Mouse (Mus musculus): ENCODE measurements around the gene Cntn5. TPM values are rescaled to one million over a fixed set of nuclear protein-coding genes. Genes with fewer than 3 reads are reported as not detected.

Cntn5 gene
- polyA plus RNA-seq, 1 experiment from 2014 or later, result 0.28 TPM

GRCm38 (mm10) chr9:10471484-10472125 lies 433.0 kb downstream of the Cntn5 start:
- no peaks in the 10 kb centered on the region for H3K36me3 ChIP-seq (replicated peaks; ENCODE audit: control insufficient read depth, insufficient read depth, low read depth, low read length)
- H3K27me3 ChIP-seq (ENCODE audit: control insufficient read depth, insufficient read depth, low read length), result no peaks in the 10 kb centered on the region
- H3K9me3 ChIP-seq (replicated peaks; ENCODE audit: control insufficient read depth, low read length), result no peaks in the 10 kb centered on the region
- ATAC-seq (replicated peaks; ENCODE audit: insufficient number of reproducible peaks, low FRiP score, low TSS enrichment, low read depth) (no peak), DNase-seq (ENCODE audit: low spot score) (no peak)
- no peak overlapping the region for H3K4me2 ChIP-seq (ENCODE audit: low read depth, low read length)
- WGBS, result 61% methylated on average over 4 of the region's 4 CpGs
- no peak overlapping the region for H3K9ac ChIP-seq (replicated peaks; ENCODE audit: low read length)
- no peaks in the 10 kb centered on the region for H3K4me1 ChIP-seq (ENCODE audit: control insufficient read depth, insufficient read depth, low read length)
- H3K27ac ChIP-seq (replicated peaks; ENCODE audit: low read depth, low read length), result no peak overlapping the region
- no peak overlapping the region for H3K4me3 ChIP-seq (ENCODE audit: low read depth, low read length)

- no peak overlapping the region for H3K27ac ChIP-seq (replicated peaks; ENCODE audit: low read depth, low read length)
Measured at GRCm38 (mm10) chr9:10464758-10465157, 439.8 kb downstream of the Cntn5 start.

GRCm38 (mm10) chr9:10457900-10458299 lies 446.7 kb downstream of the Cntn5 start:
- Histone ChIP-seq H3K27me3 (ENCODE audit: control insufficient read depth, insufficient read depth, low read length) (no peaks in the 10 kb centered on the region), H3K27ac (replicated peaks; ENCODE audit: low read depth, low read length) (no peak overlapping the region), H3K9me3 (replicated peaks; ENCODE audit: control insufficient read depth, low read length) (no peaks in the 10 kb centered on the region), H3K4me1 (ENCODE audit: control insufficient read depth, insufficient read depth, low read length) (no peaks in the 10 kb centered on the region), H3K9ac (replicated peaks; ENCODE audit: low read length) (no peak overlapping the region), H3K36me3 (replicated peaks; ENCODE audit: control insufficient read depth, insufficient read depth, low read depth, low read length) (no peaks in the 10 kb centered on the region), H3K4me2 (ENCODE audit: low read depth, low read length) (no peak overlapping the region), H3K4me3 (ENCODE audit: low read depth, low read length) (no peak overlapping the region)
- 43% methylated on average over 3 of the region's 3 CpGs for WGBS
- DNase-seq (ENCODE audit: low spot score) (no peak), ATAC-seq (replicated peaks; ENCODE audit: insufficient number of reproducible peaks, low FRiP score, low TSS enrichment, low read depth) (no peak)

More at GRCm38 (mm10) chr9:10464758-10465157, 439.8 kb downstream of the Cntn5 start:
- no peaks in the 10 kb centered on the region for H3K9me3 ChIP-seq (replicated peaks; ENCODE audit: control insufficient read depth, low read length)
- no peaks in the 10 kb centered on the region for H3K4me1 ChIP-seq (ENCODE audit: control insufficient read depth, insufficient read depth, low read length)
- H3K4me2 ChIP-seq (ENCODE audit: low read depth, low read length), result no peak overlapping the region
- H3K36me3 ChIP-seq (replicated peaks; ENCODE audit: control insufficient read depth, insufficient read depth, low read depth, low read length), result no peaks in the 10 kb centered on the region
- no peak for ATAC-seq (replicated peaks; ENCODE audit: insufficient number of reproducible peaks, low FRiP score, low TSS enrichment, low read depth)
- H3K4me3 ChIP-seq (ENCODE audit: low read depth, low read length), result no peak overlapping the region
- H3K27me3 ChIP-seq (ENCODE audit: control insufficient read depth, insufficient read depth, low read length), result no peaks in the 10 kb centered on the region
- H3K9ac ChIP-seq (replicated peaks; ENCODE audit: low read length), result no peak overlapping the region
- DNase-seq (ENCODE audit: low spot score), result no peak

GRCm38 (mm10) chr9:10448987-10449563 lies 455.5 kb downstream of the Cntn5 start:
- WGBS, result 72% methylated on average over 3 of the region's 3 CpGs
- no peak overlapping the region for H3K4me3 ChIP-seq (ENCODE audit: low read depth, low read length)
- no peak overlapping the region for H3K9ac ChIP-seq (replicated peaks; ENCODE audit: low read length)
- H3K27ac ChIP-seq (replicated peaks; ENCODE audit: low read depth, low read length), result no peak overlapping the region
- no peaks in the 10 kb centered on the region for H3K36me3 ChIP-seq (replicated peaks; ENCODE audit: control insufficient read depth, insufficient read depth, low read depth, low read length)
- DNase-seq (ENCODE audit: low spot score), result no peak
- H3K9me3 ChIP-seq (replicated peaks; ENCODE audit: control insufficient read depth, low read length), result no peaks in the 10 kb centered on the region
- no peaks in the 10 kb centered on the region for H3K27me3 ChIP-seq (ENCODE audit: control insufficient read depth, insufficient read depth, low read length)
- no peaks in the 10 kb centered on the region for H3K4me1 ChIP-seq (ENCODE audit: control insufficient read depth, insufficient read depth, low read length)
- no peak overlapping the region for H3K4me2 ChIP-seq (ENCODE audit: low read depth, low read length)
- ATAC-seq (replicated peaks; ENCODE audit: insufficient number of reproducible peaks, low FRiP score, low TSS enrichment, low read depth), result no peak

- H3K9me3 ChIP-seq (replicated peaks; ENCODE audit: control insufficient read depth, low read length), result no peaks in the 10 kb centered on the region
- DNase-seq (ENCODE audit: low spot score), result no peak
- no peak overlapping the region for H3K9ac ChIP-seq (replicated peaks; ENCODE audit: low read length)
- ATAC-seq (replicated peaks; ENCODE audit: insufficient number of reproducible peaks, low FRiP score, low TSS enrichment, low read depth), result no peak
- no peaks in the 10 kb centered on the region for H3K4me1 ChIP-seq (ENCODE audit: control insufficient read depth, insufficient read depth, low read length)
- H3K4me3 ChIP-seq (ENCODE audit: low read depth, low read length), result no peak overlapping the region
- no peak overlapping the region for H3K27ac ChIP-seq (replicated peaks; ENCODE audit: low read depth, low read length)
- no peaks in the 10 kb centered on the region for H3K27me3 ChIP-seq (ENCODE audit: control insufficient read depth, insufficient read depth, low read length)
- H3K4me2 ChIP-seq (ENCODE audit: low read depth, low read length), result no peak overlapping the region
- H3K36me3 ChIP-seq (replicated peaks; ENCODE audit: control insufficient read depth, insufficient read depth, low read depth, low read length), result no peaks in the 10 kb centered on the region
Measured at GRCm38 (mm10) chr9:10447220-10447837, 457.2 kb downstream of the Cntn5 start.

DNA sequence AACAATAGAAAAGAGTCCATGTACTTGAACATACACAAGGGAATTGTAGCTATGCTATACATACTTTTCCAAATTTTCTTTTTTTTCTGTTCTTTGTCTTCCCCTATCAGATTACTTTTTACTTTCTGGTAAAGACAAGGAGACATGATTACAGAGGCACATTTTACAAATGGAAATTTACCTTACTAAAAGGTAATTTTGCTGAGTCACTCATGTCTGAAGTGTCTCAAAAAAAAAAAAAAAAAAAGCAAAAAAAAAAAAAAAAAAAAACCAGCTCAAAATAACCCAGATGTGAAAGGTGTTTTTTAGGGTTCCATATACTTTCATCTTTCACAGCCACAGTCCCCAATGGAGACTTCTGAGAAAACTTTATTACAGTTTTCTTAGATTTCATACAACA lies 492.5 kb downstream of the Cntn5 start:
- DNase-seq (ENCODE audit: low spot score) (no peak), ATAC-seq (replicated peaks; ENCODE audit: insufficient number of reproducible peaks, low FRiP score, low TSS enrichment, low read depth) (no peak)
- Histone ChIP-seq H3K27me3 (ENCODE audit: control insufficient read depth, insufficient read depth, low read length) (no peaks in the 10 kb centered on the region), H3K4me1 (ENCODE audit: control insufficient read depth, insufficient read depth, low read length) (no peaks in the 10 kb centered on the region), H3K9ac (replicated peaks; ENCODE audit: low read length) (no peak overlapping the region), H3K36me3 (replicated peaks; ENCODE audit: control insufficient read depth, insufficient read depth, low read depth, low read length) (no peaks in the 10 kb centered on the region), H3K4me2 (ENCODE audit: low read depth, low read length) (no peak overlapping the region), H3K9me3 (replicated peaks; ENCODE audit: control insufficient read depth, low read length) (no peaks in the 10 kb centered on the region), H3K4me3 (ENCODE audit: low read depth, low read length) (no peak overlapping the region), H3K27ac (replicated peaks; ENCODE audit: low read depth, low read length) (no peak overlapping the region)

DNA sequence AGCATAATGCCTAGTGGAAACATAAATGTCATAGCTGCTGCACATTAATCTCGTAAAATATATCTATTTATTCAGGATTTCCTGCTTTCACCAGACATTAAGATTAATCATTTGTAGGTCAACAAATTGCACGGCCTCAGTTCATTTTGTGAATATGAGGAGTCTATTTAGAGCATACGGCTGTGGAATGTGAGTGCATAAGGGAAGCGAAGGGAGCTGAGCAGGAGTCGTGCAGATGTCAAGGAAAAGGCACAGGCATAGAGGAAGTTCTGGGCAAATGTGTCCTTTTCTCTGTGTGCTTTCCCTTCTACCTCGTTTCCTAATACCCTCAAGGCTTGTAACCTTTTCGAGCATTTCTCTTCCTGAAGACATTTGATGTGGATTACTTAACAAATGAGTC lies 504.5 kb downstream of the Cntn5 start:
- H3K27me3 ChIP-seq (ENCODE audit: control insufficient read depth, insufficient read depth, low read length), result no peaks in the 10 kb centered on the region
- no peak overlapping the region for H3K4me2 ChIP-seq (ENCODE audit: low read depth, low read length)
- H3K9ac ChIP-seq (replicated peaks; ENCODE audit: low read length), result no peak overlapping the region
- H3K36me3 ChIP-seq (replicated peaks; ENCODE audit: control insufficient read depth, insufficient read depth, low read depth, low read length), result no peaks in the 10 kb centered on the region
- no peaks in the 10 kb centered on the region for H3K4me1 ChIP-seq (ENCODE audit: control insufficient read depth, insufficient read depth, low read length)
- no peak overlapping the region for H3K27ac ChIP-seq (replicated peaks; ENCODE audit: low read depth, low read length)
- 53% methylated on average over 7 of the region's 7 CpGs for WGBS
- DNase-seq (ENCODE audit: low spot score) (no peak), ATAC-seq (replicated peaks; ENCODE audit: insufficient number of reproducible peaks, low FRiP score, low TSS enrichment, low read depth) (no peak)
- H3K9me3 ChIP-seq (replicated peaks; ENCODE audit: control insufficient read depth, low read length), result no peaks in the 10 kb centered on the region
- H3K4me3 ChIP-seq (ENCODE audit: low read depth, low read length), result no peak overlapping the region

DNA sequence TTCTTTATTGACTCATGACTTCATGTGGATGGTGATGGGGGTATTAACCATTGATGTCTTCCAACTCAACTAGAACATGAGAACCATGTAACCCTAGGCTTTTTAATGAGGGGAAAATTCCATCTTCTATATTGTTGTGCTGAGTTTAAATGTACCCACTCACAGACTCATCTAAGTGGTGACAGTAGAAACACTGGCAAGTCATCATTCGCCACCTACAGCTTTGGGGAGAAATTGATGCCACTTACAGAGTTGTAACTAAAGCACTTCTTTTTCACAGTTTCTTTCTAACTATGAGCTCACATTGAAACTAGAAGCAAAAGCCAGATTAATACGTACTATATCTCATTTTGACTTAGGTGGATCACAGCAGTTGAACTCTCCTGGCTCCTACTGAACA lies 514.7 kb downstream of the Cntn5 start:
- Histone ChIP-seq H3K9me3 (replicated peaks; ENCODE audit: control insufficient read depth, low read length) (no peaks in the 10 kb centered on the region), H3K27me3 (ENCODE audit: control insufficient read depth, insufficient read depth, low read length) (no peaks in the 10 kb centered on the region), H3K36me3 (replicated peaks; ENCODE audit: control insufficient read depth, insufficient read depth, low read depth, low read length) (no peaks in the 10 kb centered on the region), H3K4me3 (ENCODE audit: low read depth, low read length) (no peak overlapping the region), H3K4me2 (ENCODE audit: low read depth, low read length) (no peak overlapping the region), H3K9ac (replicated peaks; ENCODE audit: low read length) (no peak overlapping the region), H3K4me1 (ENCODE audit: control insufficient read depth, insufficient read depth, low read length) (no peaks in the 10 kb centered on the region), H3K27ac (replicated peaks; ENCODE audit: low read depth, low read length) (no peak overlapping the region)
- ATAC-seq (replicated peaks; ENCODE audit: insufficient number of reproducible peaks, low FRiP score, low TSS enrichment, low read depth), result no peak
- WGBS, result 89% methylated on average over 2 of the region's 2 CpGs
- DNase-seq (ENCODE audit: low spot score), result no peak
